Mouse (Mus musculus): Measurements from ENCODE around the gene Cd247.
A peak's percentile ranks its signal among the peaks of the same experiment; 100 is the strongest.
"Not testable (repeated sequence)": the region's sequence is repeated elsewhere in the genome, so short reads cannot be mapped to it uniquely, and the experiment has no call there.

Cd247 gene

DNA sequence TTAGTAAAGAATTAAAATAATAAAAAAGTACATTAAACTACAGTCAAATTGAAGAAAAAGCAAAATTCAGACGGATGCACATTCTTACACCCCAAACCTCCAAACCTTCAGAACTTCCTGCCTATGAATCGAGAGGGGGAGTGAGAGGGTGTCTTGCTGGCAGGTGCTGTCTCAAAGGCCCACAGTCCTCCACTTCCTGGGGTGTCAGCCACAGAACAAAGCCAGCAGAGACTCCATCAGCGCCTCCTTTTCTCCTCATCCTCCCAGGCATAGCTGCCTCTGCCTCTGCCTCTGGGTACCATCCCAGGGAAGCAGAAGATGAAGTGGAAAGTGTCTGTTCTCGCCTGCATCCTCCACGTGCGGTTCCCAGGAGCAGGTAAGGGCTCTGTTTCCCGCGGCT lies at the start of gene Cd247:
TSS of gene Cd247 (plus strand) at position 171 of the 400 bp plus-strand sequence.
- H3K36me3 ChIP-seq (ENCODE audit: control insufficient read depth, insufficient read depth, low read length, poor library complexity, severe bottlenecking), result no peaks in the 10 kb centered on the region
- H3K27me3 ChIP-seq (ENCODE audit: control insufficient read depth, insufficient read depth, low read length, poor library complexity, severe bottlenecking), result no peaks in the 10 kb centered on the region
- DNase-seq (ENCODE audit: low read depth, low spot score), result no peak

DNA sequence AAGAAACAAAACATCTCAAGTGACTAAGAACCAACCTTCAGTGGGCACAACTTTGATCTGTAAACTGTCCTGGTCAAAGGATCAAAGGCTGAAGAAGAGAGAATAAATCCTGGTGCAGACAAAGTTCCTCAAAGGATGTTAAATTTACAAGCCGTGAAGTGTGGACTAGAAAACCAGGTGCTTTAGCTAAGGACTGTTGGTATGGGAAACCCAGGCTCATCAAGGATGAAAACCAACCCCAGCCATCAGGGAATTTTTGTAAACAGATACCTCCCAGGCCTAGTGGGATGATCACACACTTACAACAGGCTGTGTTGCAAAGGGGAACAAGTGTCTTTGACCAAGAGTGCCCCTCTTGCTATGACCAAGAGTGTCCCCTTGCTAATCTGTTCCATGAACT lies 49.5 kb upstream of the Cd247 start:
- H3K27me3 ChIP-seq (ENCODE audit: control insufficient read depth, insufficient read depth, low read length, poor library complexity, severe bottlenecking), result no peaks in the 10 kb centered on the region
- no peak for DNase-seq (ENCODE audit: low read depth, low spot score)

DNA sequence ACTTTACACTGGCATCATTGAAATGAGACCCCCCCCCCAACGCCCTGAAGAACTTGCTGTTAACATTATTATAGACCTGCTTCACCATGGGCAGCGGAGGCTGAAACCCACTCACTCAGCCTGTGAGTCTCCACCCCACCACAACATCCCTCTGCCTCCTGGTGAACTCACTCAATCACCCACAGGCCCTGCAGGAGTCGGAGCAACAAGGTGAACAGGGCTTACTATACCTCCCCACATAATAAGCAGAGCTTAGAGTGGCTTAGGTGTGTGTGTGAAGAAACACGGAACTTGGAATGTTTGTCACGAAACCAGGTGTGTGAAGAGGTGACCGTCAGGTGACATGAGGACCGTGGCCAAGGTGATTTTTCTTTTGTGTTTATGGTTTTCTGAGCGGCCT lies 46.5 kb upstream of the Cd247 start:
- H3K36me3 ChIP-seq (ENCODE audit: control insufficient read depth, insufficient read depth, low read length, poor library complexity, severe bottlenecking), result no peaks in the 10 kb centered on the region
- H3K27me3 ChIP-seq (ENCODE audit: control insufficient read depth, insufficient read depth, low read length, poor library complexity, severe bottlenecking), result no peaks in the 10 kb centered on the region
- no peak for DNase-seq (ENCODE audit: low read depth, low spot score)

More for the DNA sequence above, 49.5 kb upstream of the Cd247 start:
- H3K36me3 ChIP-seq (ENCODE audit: control insufficient read depth, insufficient read depth, low read length, poor library complexity, severe bottlenecking), result no peaks in the 10 kb centered on the region

DNA sequence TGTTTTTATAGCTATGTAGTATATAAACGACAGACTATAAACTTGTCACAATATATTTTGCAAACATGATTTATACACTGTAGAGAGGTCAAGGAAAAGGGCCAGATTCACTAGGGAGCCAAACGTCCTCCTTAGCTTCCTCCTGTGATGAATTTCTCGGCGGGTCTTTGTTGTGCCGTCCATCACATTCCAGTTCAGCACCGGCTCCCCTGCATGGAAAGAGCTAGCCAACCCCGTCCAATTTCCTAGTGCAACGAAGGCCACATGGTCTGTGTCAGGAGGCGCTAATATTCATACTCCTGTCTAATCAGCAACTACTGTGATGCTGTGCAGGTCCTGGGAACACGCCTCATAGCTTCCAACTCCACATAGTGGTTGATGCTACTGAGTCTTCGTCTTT lies 40.4 kb upstream of the Cd247 start:
- Histone ChIP-seq H3K36me3 (ENCODE audit: control insufficient read depth, insufficient read depth, low read length, poor library complexity, severe bottlenecking) (no peaks in the 10 kb centered on the region), H3K27me3 (ENCODE audit: control insufficient read depth, insufficient read depth, low read length, poor library complexity, severe bottlenecking) (no peaks in the 10 kb centered on the region)
- no peak for DNase-seq (ENCODE audit: low read depth, low spot score)

DNA sequence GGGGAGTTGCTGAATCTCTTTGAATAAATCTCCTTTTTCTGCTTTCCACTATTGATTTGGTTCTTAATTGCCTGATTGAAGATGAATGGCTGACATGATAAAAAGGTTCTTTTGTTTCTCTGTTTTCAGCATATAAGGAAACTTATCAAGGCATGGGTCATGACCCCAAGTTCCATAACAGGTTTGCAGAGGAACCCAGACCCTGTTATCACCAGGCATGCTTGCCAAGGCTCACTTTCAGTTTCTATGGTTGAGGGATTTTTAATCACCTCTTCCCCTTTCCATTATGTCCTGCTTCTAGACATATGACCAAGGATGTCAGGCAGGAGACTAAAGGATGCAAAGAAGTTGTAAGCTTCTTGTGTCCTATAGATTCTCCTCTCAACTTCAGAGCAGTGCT lies 37.3 kb upstream of the Cd247 start:
- H3K27me3 ChIP-seq (ENCODE audit: control insufficient read depth, insufficient read depth, low read length, poor library complexity, severe bottlenecking), result no peaks in the 10 kb centered on the region
- no peak for DNase-seq (ENCODE audit: low read depth, low spot score)
- H3K36me3 ChIP-seq (ENCODE audit: control insufficient read depth, insufficient read depth, low read length, poor library complexity, severe bottlenecking), result no peaks in the 10 kb centered on the region

DNA sequence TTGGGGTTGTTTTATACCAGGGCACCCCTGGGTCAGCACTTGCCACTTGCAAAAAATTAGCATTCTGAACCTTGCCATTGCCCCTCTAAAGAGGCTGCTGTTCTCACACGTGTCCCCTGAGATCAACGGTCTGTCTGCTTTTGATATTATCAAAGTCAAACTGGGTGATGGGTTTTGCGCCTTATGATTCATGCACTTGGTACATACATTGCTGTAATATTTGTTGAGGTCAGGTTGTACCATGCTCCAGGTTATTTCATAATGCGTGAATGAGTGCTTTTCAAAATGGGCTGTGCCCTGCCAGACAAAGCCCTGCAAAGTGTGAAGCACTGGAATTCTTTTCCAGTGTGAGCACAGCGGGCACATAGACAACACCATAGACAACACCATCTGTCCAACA lies 36.6 kb upstream of the Cd247 start:
- Histone ChIP-seq H3K36me3 (ENCODE audit: control insufficient read depth, insufficient read depth, low read length, poor library complexity, severe bottlenecking) (no peaks in the 10 kb centered on the region), H3K27me3 (ENCODE audit: control insufficient read depth, insufficient read depth, low read length, poor library complexity, severe bottlenecking) (no peaks in the 10 kb centered on the region)
- no peak for DNase-seq (ENCODE audit: low read depth, low spot score)

DNA sequence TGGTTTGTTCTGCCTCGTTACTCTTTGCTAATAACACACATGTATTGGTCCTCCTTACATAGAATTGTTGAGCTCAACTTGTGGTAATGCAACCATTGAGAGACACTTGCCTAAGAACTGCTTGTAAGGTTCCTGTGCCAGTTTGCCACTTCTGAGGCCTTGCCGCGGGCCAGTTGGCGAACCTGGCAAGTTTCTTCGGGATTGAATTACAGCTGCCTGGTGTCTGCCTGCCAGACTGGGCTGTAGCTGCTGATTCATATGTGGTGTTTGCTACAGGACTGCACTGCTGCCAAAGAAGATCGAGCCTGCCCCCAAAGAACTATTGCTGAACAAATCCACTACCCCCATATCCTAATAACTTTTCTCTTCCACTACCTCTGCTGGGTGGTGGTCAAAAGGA lies 34.3 kb upstream of the Cd247 start:
- no peak for DNase-seq (ENCODE audit: low read depth, low spot score)

DNA sequence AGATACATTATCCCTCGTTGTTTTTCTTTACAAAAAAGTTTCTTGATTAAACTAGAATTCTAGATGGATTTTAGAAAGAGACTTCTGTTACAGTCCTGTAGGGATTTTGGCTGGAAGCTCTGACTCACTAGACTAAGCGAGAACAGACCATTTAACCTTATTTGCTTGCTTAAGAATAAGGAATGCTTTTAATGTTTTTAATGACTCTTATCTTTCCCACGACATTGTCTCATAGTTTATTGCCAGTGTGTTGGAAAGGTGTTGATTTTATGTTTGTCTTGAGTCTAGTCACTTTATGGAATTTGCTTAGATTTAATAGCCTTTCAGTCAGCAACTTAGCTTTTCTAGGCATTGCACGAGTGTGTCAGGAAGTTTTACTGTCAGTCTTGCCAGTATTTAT lies 33.3 kb upstream of the Cd247 start:
- no peak for DNase-seq (ENCODE audit: low read depth, low spot score)
- H3K36me3 ChIP-seq (ENCODE audit: control insufficient read depth, insufficient read depth, low read length, poor library complexity, severe bottlenecking), result no peaks in the 10 kb centered on the region
- H3K27me3 ChIP-seq (ENCODE audit: control insufficient read depth, insufficient read depth, low read length, poor library complexity, severe bottlenecking), result no peaks in the 10 kb centered on the region

More for the DNA sequence above, 34.3 kb upstream of the Cd247 start:
- H3K27me3 ChIP-seq (ENCODE audit: control insufficient read depth, insufficient read depth, low read length, poor library complexity, severe bottlenecking), result no peaks in the 10 kb centered on the region
- no peaks in the 10 kb centered on the region for H3K36me3 ChIP-seq (ENCODE audit: control insufficient read depth, insufficient read depth, low read length, poor library complexity, severe bottlenecking)

DNA sequence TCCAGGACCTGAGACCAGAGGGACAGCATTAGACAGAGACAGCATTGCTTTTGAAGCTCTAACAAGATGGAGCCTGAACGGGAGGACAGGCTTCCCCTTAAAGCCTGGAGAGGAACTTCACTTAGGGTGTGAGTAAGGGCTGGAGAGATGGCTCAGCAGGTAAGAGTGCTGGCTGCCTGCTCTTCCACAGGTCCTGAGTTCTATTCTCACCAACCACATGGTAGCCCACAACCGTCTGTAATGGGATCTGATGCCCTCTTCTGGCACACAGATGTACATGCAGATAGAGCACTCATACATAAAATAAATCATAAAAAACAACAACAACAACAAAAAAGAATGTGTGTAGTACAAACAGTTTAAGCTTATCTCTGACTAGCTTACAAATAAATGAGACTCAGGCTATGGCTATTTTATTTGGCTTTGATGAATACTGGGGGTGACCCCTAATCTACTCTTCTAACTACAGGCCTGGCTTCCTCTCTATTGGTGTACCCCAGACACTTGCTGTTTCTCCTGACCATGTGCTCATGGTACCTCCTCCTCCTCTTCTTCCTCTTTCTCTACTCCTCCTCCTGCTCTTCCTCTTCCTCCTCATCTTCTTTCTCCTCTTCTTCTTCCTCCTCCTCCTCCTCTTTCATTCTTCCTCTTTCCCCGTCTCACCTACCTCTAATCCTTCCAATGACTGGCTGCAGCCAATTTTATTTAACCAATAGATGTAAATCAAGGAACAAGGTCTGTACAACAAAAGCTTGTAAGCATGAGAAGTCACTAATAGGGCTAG lies 26.8 kb upstream of the Cd247 start:
- H3K36me3 ChIP-seq (ENCODE audit: control insufficient read depth, insufficient read depth, low read length, poor library complexity, severe bottlenecking), result no peaks in the 10 kb centered on the region
- H3K27me3 ChIP-seq (ENCODE audit: control insufficient read depth, insufficient read depth, low read length, poor library complexity, severe bottlenecking), result no peaks in the 10 kb centered on the region
- DNase-seq (ENCODE audit: low read depth, low spot score), result no peak

DNA sequence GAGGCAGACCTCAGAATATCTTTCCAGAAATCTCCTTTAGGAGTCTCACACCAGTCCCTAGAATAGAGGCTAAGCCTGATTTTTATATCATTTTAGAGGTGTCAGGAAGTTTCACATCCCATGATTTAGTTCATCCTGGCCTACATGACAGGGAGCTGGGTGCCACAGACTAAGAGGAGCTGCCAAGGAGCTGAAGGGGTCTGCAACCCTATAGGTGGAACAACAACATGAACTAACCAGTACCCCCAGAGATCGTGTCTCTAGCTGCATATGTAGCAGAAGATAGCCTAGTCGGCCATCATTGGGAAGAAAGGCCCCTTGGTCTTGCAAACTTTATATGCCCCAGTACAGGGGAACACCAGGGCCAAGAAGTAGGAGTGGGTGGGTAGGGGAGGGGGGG lies 26.0 kb upstream of the Cd247 start:
- H3K27me3 ChIP-seq (ENCODE audit: control insufficient read depth, insufficient read depth, low read length, poor library complexity, severe bottlenecking); DNase-seq (ENCODE audit: low read depth, low spot score); H3K36me3 ChIP-seq (ENCODE audit: control insufficient read depth, insufficient read depth, low read length, poor library complexity, severe bottlenecking): not testable (repeated sequence)

DNA sequence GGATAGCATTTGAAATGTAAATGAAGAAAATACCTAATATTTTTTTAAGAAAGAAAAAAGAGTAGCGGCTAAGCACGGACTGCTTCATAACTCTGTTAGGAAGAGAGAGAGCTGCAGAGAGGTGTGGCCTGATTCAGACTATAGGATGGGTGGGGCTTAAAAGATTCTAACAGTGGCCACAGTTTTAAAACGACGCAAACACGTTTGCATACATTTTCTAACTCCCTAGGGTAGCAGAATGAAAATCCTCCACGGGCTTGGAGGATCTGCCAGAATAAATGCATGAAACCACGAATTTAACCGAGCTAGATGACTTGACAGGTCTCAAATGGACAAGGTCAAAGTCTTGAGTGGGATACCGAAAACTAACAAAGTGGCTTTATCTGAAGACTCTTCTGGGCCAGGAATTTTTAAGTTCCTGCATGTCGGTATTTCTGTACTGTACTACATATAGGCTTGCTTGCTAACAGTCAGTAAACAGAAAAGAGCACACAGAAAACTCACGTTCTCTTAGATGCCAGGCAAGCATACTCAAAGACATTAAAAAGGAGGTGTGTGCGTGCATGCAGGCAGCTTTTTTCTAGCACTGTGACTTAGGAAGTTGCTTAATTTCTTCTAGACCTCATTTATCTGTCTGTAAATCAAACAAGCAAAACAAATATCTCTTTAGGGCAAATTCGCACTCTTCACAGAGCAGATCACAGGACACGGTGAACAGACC lies 25.4 kb upstream of the Cd247 start:
- peak; percentile 63 for DNase-seq (ENCODE audit: low read depth, low spot score)
- no peaks in the 10 kb centered on the region for H3K27me3 ChIP-seq (ENCODE audit: control insufficient read depth, insufficient read depth, low read length, poor library complexity, severe bottlenecking)

DNA sequence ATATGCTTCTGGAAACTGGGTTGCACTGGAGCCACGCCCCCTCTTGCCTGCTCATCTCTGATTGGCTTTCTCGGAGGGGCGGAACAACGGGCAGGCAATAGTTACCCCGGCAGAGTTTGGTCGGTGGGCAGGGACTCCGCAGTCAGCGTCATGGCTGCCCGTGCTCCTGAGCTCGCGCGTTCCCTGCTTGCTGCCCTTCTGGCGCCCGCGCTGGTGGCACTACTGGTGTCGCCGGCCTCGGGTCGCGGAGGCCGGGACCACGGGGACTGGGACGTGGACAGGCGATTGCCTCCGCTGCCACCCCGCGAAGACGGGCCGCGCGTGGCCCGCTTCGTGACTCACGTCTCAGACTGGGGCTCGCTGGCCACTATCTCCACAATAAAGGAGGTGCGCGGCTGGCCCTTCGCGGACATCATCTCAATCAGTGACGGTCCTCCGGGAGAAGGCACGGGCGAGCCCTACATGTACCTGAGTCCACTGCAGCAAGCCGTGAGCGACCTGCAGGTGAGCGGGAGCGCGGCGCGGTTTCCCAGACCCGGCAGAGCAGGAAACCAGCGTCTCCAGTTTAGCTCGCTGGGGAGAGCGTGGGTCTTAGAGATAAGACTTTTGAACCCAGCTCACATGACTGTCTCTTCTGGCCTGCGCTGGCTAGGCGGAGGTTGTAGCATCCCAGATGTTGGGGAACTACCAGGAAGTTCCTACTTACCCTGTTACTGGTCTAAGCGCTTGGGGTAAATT lies 24.7 kb upstream of the Cd247 start, which contains the start of gene Creg1:
TSS of gene Creg1 (plus strand) at position 112 of the 738 bp plus-strand sequence.
- no peaks in the 10 kb centered on the region for H3K36me3 ChIP-seq (ENCODE audit: control insufficient read depth, insufficient read depth, low read length, poor library complexity, severe bottlenecking)
- DNase-seq (ENCODE audit: low read depth, low spot score), result peak; percentile 94
- H3K27me3 ChIP-seq (ENCODE audit: control insufficient read depth, insufficient read depth, low read length, poor library complexity, severe bottlenecking), result no peaks in the 10 kb centered on the region

More for the DNA sequence above, 25.4 kb upstream of the Cd247 start:
- no peaks in the 10 kb centered on the region for H3K36me3 ChIP-seq (ENCODE audit: control insufficient read depth, insufficient read depth, low read length, poor library complexity, severe bottlenecking)

DNA sequence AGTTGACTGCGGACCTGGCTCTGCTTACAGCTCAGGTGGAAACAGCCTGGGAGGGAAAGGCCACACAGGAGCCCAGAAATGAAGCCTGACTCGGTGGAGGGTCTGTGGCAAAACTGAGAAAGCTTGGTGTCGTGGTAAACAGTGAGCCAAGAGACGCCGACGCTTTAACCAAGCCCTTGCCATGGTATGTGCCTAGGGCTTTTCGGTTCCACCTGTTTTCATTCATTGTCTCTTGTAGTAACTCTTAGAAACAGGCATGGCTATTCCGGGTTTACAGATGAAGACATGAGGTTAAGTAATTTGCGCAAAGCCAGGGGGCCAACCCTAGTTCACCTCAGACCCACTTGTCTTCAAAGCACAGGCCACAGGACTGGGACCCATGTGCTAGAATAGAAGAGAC lies 23.9 kb upstream of the Cd247 start:
- no peaks in the 10 kb centered on the region for H3K36me3 ChIP-seq (ENCODE audit: control insufficient read depth, insufficient read depth, low read length, poor library complexity, severe bottlenecking)
- H3K27me3 ChIP-seq (ENCODE audit: control insufficient read depth, insufficient read depth, low read length, poor library complexity, severe bottlenecking), result no peaks in the 10 kb centered on the region
- DNase-seq (ENCODE audit: low read depth, low spot score), result no peak

DNA sequence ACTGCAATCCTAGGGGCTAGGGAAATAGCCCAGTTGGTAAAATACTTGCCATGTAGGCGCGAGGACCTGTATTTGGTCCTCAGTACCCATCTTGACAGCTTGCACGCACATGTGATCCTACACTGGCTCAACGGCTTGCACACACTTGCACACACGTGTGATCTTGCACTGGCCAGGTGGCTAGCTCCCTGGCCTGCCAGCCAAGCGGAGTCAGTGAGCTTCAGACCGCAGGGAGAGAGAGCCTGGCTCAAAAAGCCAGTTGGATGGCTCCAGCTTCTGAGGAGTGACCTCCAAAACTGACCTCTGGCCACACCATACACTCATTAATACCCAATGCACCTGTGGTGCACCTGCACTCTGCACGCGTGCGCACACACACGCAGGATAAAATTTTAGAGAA lies 23.4 kb upstream of the Cd247 start:
- no peak for DNase-seq (ENCODE audit: low read depth, low spot score)

More for the DNA sequence above, 23.4 kb upstream of the Cd247 start:
- no peaks in the 10 kb centered on the region for H3K27me3 ChIP-seq (ENCODE audit: control insufficient read depth, insufficient read depth, low read length, poor library complexity, severe bottlenecking)
- H3K36me3 ChIP-seq (ENCODE audit: control insufficient read depth, insufficient read depth, low read length, poor library complexity, severe bottlenecking), result no peaks in the 10 kb centered on the region

All from splenic B cell, adult 2 months (primary cell).